Mouse (Mus musculus) cerebellum, postnatal 14 days (tissue): ENCODE measurements at regions not wholly inside any gene's neighbourhood (a gene's known extent, or its start where the extent isn't known, plus 50 kb on each side); places are given as distances from the start of the nearest gene placed in this dataset.

Experiments
- DNase-seq, 2 experiments: peaks; one replicate each; pipeline ENCODE4 v3.0.0; 2021; ENCODE audit warnings: mixed read lengths in 2 of 2

- no peak for DNase-seq
Measured at GRCm38 (mm10) chr8:74639276-74639675, 233.7 kb upstream of the Isx start.

DNA sequence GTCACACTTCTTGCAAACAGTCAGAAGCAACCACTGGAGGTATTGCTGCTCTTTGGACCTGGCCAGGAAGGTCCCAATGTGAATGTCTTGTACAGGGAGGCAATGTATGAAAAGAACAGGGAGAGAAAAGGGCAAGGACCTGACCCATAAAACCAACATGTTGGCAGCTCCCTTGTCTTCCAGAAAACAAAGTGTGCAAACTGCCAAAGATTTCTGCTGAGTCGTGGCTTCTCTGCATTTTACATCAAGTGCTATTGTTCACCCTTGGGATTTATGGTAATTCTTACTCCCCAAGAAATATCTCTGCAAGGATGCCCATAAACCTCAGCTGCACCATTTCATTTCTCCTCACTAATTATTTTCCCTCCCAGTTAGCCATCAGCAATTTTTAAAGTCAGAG lies 232.3 kb upstream of the Isx start:
- DNase-seq: no peak

DNA sequence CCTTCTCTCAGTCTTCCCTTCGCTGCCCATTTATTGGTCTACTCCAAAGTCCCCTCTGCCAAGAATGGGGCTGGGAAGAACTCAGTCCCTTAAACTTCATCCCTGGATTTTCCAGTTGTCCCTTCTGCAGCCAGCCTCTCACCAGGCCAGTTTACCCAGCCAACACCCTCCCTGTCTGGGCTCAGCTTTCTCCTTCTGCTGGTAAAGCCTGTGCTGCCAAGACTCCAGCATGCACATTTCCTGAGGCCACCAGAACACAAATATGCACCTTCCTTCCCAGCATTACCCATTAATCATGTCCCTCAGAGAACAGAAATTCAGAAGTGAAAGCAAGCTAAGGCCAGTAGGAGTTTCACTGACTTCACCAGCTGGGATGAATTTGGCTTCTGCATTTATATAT lies 213.0 kb upstream of the Isx start:
- peak; percentile 72 to 83 for DNase-seq

GRCm38 (mm10) chr8:74688342-74688741 lies 184.6 kb upstream of the Isx start:
- no peak for DNase-seq

DNA sequence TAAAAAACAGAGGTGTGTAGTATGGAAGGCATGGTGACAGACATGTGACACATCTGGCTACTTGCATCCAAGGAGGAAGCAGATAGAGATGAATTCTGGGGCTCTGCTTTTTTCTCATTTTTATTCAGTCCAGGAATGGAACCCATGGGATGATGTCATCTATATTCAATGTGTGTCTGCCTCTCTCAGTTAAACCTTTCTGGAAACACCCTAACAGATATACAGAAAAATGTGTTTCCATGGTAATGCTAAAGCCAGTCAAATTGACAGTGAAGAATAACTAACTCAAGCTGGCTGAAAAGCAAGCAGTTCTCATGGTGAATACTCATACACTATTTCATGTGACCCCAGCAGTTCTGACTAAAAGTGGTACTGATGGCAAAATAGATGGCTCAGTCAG lies 177.0 kb upstream of the Isx start:
- DNase-seq: no peak

- no peak for DNase-seq
Measured at GRCm38 (mm10) chr8:74697317-74697716, 175.7 kb upstream of the Isx start.

- DNase-seq: no peak
Measured at GRCm38 (mm10) chr8:74712617-74713016, 160.4 kb upstream of the Isx start.

GRCm38 (mm10) chr8:74716030-74716429 lies 156.9 kb upstream of the Isx start:
- no peak for DNase-seq

DNA sequence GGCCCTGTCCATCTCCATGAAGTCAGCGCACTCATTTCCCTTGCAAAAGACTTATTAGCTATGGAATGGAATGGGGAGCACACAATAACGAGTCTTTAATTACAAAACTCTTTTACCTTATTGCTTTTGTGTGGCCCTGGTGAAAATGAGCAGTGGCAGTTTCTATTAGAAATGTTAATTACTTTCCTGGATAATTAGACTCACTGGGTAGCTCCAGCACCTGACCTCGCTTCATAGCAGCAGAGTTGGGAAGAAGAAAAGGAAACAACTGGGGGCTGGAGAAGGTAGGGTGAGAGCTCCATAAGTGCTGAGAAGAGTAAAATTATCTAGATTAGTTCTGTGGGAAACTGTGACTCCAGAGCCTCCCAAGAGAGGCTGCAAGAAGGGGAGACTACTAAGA lies 108.2 kb upstream of the Isx start:
- no peak for DNase-seq

GRCm38 (mm10) chr8:74775549-74775948 lies 97.4 kb upstream of the Isx start:
- no peak for DNase-seq

DNA sequence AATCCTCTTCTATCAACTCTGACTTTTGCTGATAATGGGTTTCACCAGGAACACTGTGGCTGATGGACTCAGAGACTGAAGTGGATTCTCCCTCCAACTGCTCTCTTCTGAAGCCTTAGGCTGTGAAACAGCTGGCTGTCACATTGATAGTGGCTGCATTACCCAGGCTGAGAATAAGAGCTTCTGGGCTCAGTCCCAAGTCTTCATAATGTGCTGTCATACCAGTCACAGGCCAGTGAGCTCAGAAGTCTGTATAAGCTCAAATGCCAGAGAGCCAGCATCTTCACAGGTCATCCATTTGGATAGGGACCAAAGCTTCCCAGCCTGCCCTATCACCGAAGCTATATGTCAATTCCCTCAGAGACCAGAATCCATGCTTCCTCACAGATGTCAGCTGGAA lies 91.9 kb upstream of the Isx start:
- DNase-seq: no peak

- no peak for DNase-seq
Measured at GRCm38 (mm10) chr8:74808685-74809084, 64.3 kb upstream of the Isx start.

DNA sequence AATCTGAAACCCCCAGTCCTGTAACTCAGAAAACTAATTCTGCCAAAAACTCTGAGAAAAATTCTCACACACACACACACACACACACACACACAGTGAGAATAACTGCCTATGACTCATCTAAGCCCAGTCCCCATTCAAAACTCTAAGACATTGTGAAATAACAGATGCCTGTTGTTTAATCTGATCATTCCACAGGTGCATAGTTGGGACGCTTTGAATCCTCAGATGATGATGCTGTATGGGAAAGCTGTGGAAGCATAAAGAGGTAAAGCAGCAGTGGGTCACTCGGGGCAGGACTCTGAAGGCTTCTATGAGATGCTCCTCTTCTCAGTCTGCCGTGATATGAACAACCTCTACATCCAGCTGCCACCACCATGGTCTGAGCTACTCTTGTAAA lies 62.9 kb upstream of the Isx start:
- no peak for DNase-seq

DNA sequence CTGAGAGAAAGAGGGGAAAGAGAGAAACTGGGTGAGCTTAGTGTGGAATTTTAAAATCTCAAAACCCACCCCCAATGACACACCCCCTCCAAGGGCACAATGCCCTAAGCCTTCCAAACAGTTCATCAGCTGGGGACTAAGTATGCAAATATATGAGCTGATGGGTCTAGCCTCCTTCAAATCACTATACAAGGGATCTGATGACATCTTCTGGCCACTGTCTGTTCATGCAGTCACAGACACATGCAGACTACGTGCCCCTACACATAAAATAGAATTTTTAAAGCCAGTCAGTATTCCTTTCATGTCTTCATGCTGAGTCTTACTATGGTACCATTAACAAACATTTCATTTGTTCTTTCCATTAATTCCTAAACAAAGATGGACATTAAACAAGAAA lies 54.5 kb upstream of the Isx start:
- peak in 1 of 2 experiments; percentile 2 for DNase-seq

GRCm38 (mm10) chr8:74820716-74821115 lies 52.3 kb upstream of the Isx start:
- no peak for DNase-seq

DNA sequence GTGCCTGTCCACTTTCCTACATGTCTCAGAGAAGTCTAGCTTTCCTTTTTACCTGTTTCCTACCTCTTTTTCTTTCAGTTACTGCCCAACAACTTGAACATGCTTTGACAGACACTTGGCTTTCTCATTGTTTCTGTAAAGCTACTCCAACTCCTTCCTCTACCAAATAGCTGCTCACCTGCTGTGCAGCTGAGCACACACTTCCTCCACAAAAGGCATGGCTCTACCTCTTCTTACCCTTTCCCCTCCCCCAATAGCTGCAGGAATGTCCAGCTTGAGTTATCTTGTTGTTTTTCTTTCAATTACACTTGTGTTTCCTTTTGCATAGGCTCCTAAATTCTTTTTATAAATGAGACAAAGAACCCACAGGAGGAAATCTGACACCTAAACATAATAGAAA lies 50.7 kb upstream of the Isx start:
- DNase-seq: no peak
